Mouse (Mus musculus): ENCODE data around the gene Galnt13.
"Not testable (repeated sequence)": the region's sequence is repeated elsewhere in the genome, so short reads cannot be mapped to it uniquely, and the experiment has no call there.

Galnt13 gene

GRCm38 (mm10) chr2:54915088-54915670, 479.1 kb downstream of the Galnt13 start:
- DNase-seq (ENCODE audit: low spot score in 2 of 2), result no peak

- DNase-seq (ENCODE audit: low spot score in 2 of 2), result no peak
These were observed 500.3 kb downstream of the Galnt13 start for GRCm38 (mm10) chr2:54936369-54936768.

GRCm38 (mm10) chr2:54937306-54937705, 501.2 kb downstream of the Galnt13 start:
- DNase-seq (ENCODE audit: low spot score in 2 of 2), result no peak

- DNase-seq (ENCODE audit: low spot score in 2 of 2), result no peak
These were observed 502.0 kb downstream of the Galnt13 start for GRCm38 (mm10) chr2:54938075-54938474.

GRCm38 (mm10) chr2:54943386-54943785, 507.3 kb downstream of the Galnt13 start:
- DNase-seq (ENCODE audit: low spot score in 2 of 2), result no peak

GRCm38 (mm10) chr2:54983839-54984238, 547.7 kb downstream of the Galnt13 start:
- DNase-seq (ENCODE audit: low spot score in 2 of 2), result no peak

- DNase-seq (ENCODE audit: low spot score in 2 of 2), result not testable (repeated sequence)
These were observed 586.4 kb downstream of the Galnt13 start for GRCm38 (mm10) chr2:55022539-55022938.

GRCm38 (mm10) chr2:55034610-55035009, 598.5 kb downstream of the Galnt13 start:
- no peak for DNase-seq (ENCODE audit: low spot score in 2 of 2)

- DNase-seq (ENCODE audit: low spot score in 2 of 2), result no peak
These were observed 629.6 kb downstream of the Galnt13 start for GRCm38 (mm10) chr2:55065469-55066315.

GRCm38 (mm10) chr2:55085580-55085979, 649.5 kb downstream of the Galnt13 start:
- no peak for DNase-seq (ENCODE audit: low spot score in 2 of 2)

- DNase-seq (ENCODE audit: low spot score in 2 of 2), result no peak
These were observed 651.9 kb downstream of the Galnt13 start for GRCm38 (mm10) chr2:55088034-55088433.

- no peak for DNase-seq (ENCODE audit: low spot score in 2 of 2)
These were observed 654.2 kb downstream of the Galnt13 start for GRCm38 (mm10) chr2:55090332-55090731.

- DNase-seq (ENCODE audit: low spot score in 2 of 2), result no peak
These were observed 655.4 kb downstream of the Galnt13 start for GRCm38 (mm10) chr2:55091495-55091894.

GRCm38 (mm10) chr2:55099100-55099499, 663.0 kb downstream of the Galnt13 start:
- no peak for DNase-seq (ENCODE audit: low spot score in 2 of 2)

- DNase-seq (ENCODE audit: low spot score in 2 of 2), result no peak
These were observed 665.2 kb downstream of the Galnt13 start for GRCm38 (mm10) chr2:55101279-55101678.

GRCm38 (mm10) chr2:55103521-55103920, 667.4 kb downstream of the Galnt13 start:
- DNase-seq (ENCODE audit: low spot score in 2 of 2), result no peak

GRCm38 (mm10) chr2:55107828-55108227, 671.7 kb downstream of the Galnt13 start:
- DNase-seq (ENCODE audit: low spot score in 2 of 2), result no peak

- no peak for DNase-seq (ENCODE audit: low spot score in 2 of 2)
These were observed 717.0 kb downstream of the Galnt13 start for GRCm38 (mm10) chr2:55153089-55153488.

GRCm38 (mm10) chr2:55164781-55165180, 728.7 kb downstream of the Galnt13 start:
- no peak for DNase-seq (ENCODE audit: low spot score in 2 of 2)
